Mouse (Mus musculus) heart, adult 2 months (tissue): Measurements from ENCODE around the gene Fev.

ENCODE experiments used
- CTCF ChIP-seq: fragments of 200-600 bp; IDR thresholded peaks from 2 replicates; pipeline ENCODE4 v1.8.1; 2022; ENCODE audit warnings: antibody characterized with exemption, mild to moderate bottlenecking, moderate library complexity
- EP300 ChIP-seq: fragments of 200-500 bp; IDR thresholded peaks from 2 replicates; pipeline ENCODE4 v1.6.1; 2011; ENCODE audit warnings: low read depth, low read length, control low read depth; ENCODE audit not compliant: insufficient read depth

GRCm38 (mm10) chr1:74891513-74891912 is 6.3 kb upstream of the Fev start:
- TF ChIP-seq CTCF (no peak), EP300 (no peak)
